Mouse (Mus musculus) testis, postnatal 14 days (tissue): ENCODE results near the gene Zfp583.
A peak's percentile ranks its signal among the peaks of the same experiment; 100 is the strongest.

ENCODE experiments used
- DNase-seq: peaks from one replicate; pipeline ENCODE4 v3.0.0; 2021; ENCODE audit warnings: low spot score

Gene Zfp583

GRCm38 (mm10) chr7:6285842-6286705, 45.0 kb downstream of the Zfp583 start, which contains the start of gene Zfp667:
TSS of gene Zfp667 (plus strand) at chr7:6286579.
- peak; percentile 96 for DNase-seq

- DNase-seq, result no peak
These were observed 45.7 kb downstream of the Zfp583 start for GRCm38 (mm10) chr7:6285366-6285765.

- no peak for DNase-seq
These were observed 46.6 kb downstream of the Zfp583 start for GRCm38 (mm10) chr7:6284442-6285012.

- DNase-seq, result peak; percentile 77
These were observed 47.5 kb downstream of the Zfp583 start for GRCm38 (mm10) chr7:6283451-6284075.

GRCm38 (mm10) chr7:6282749-6283148, 48.3 kb downstream of the Zfp583 start:
- peak; percentile 60 for DNase-seq

- DNase-seq, result no peak
These were observed 53.2 kb downstream of the Zfp583 start for GRCm38 (mm10) chr7:6277906-6278305.

- peak; percentile 48 for DNase-seq
These were observed 65.4 kb downstream of the Zfp583 start for GRCm38 (mm10) chr7:6265695-6266094.
